Mouse (Mus musculus) neural tube, embryonic 15.5 days (tissue): ENCODE measurements at regions not wholly inside any gene's neighbourhood (a gene's known extent, or its start where the extent isn't known, plus 50 kb on each side); places are given as distances from the start of the nearest gene placed in this dataset.

Experiments
- ATAC-seq: fragments of 200-750 bp; cut with Nextera tagmentation; 2 replicates; pipeline ENCODE4 v1.8.0; 2017; ENCODE audit warnings: mild to moderate bottlenecking, moderate TSS enrichment, moderate library complexity; ENCODE audit not compliant: low FRiP score
- H3K27ac ChIP-seq: fragments of 300-500 bp; sonication (generic); replicated peaks from 2 replicates; pipeline ENCODE4 v1.5.1; 2015; ENCODE audit warnings: mild to moderate bottlenecking, inconsistent platforms
- H3K27me3 ChIP-seq: fragments of 300-500 bp; sonication (generic); replicated peaks from 2 replicates; pipeline ENCODE4 v1.6.1; 2015; ENCODE audit warnings: inconsistent platforms
- H3K36me3 ChIP-seq: fragments of 300-500 bp; sonication (generic); 2 replicates; pipeline ENCODE4 v1.6.1; 2015; ENCODE audit warnings: inconsistent platforms
- H3K4me1 ChIP-seq: fragments of 300-500 bp; sonication (generic); 2 replicates; pipeline ENCODE4 v1.6.1; 2015; ENCODE audit warnings: inconsistent platforms
- H3K4me2 ChIP-seq: fragments of 300-500 bp; sonication (generic); 2 replicates; pipeline ENCODE4 v1.6.1; 2015; ENCODE audit warnings: inconsistent platforms, mild to moderate bottlenecking, moderate library complexity
- H3K4me3 ChIP-seq: fragments of 300-500 bp; sonication (generic); replicated peaks from 2 replicates; pipeline ENCODE4 v1.5.1; 2015; ENCODE audit warnings: mild to moderate bottlenecking, inconsistent platforms
- H3K9ac ChIP-seq: fragments of 300-500 bp; sonication (generic); replicated peaks from 2 replicates; pipeline ENCODE4 v1.6.1; 2015; ENCODE audit warnings: mild to moderate bottlenecking, inconsistent platforms
- H3K9me3 ChIP-seq: fragments of 300-500 bp; sonication (generic); replicated peaks from 2 replicates; pipeline ENCODE4 v1.6.1; 2016; ENCODE audit warnings: inconsistent platforms
- WGBS: fragments of 180-500 bp; shearing (Covaris S2); methylation state at CpG from one replicate; pipeline ENCODE4 v1.1.7; 2015; ENCODE audit warnings: mixed read lengths; 5-methylcytosine and 5-hydroxymethylcytosine counted together

DNA sequence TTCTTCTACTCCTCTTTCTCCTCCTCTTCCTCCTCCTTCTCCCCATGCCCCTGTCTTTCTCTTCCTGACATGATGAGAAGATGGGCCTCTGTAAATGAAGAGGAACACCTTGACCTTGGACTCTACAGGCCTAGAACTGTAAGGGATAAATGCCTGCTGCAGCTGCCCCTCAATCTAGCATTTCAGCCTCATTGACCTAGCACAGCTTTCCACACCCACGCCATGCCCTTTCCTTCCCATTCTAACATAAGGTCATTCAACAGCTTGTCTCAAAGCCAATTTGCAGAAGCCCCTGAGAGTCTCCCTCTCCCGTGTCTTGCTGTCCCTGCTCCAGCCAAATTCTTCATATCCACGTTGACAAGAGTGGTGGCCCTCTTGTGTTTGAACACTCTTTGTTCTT, 63.8 kb upstream of the Dscam start:
- ATAC-seq, result no peak
- no peaks in the 10 kb centered on the region for H3K27me3 ChIP-seq
- H3K4me1 ChIP-seq, result no peaks in the 10 kb centered on the region
- WGBS, result 44% methylated on average over 3 of the region's 3 CpGs
- no peak overlapping the region for H3K9ac ChIP-seq
- H3K9me3 ChIP-seq, result no peaks in the 10 kb centered on the region
- H3K4me3 ChIP-seq, result no peak overlapping the region
- no peak overlapping the region for H3K4me2 ChIP-seq
- no peak overlapping the region for H3K27ac ChIP-seq
- no peaks in the 10 kb centered on the region for H3K36me3 ChIP-seq

- no peaks in the 10 kb centered on the region for H3K36me3 ChIP-seq
- no peak for ATAC-seq
- no peak overlapping the region for H3K4me2 ChIP-seq
- no peak overlapping the region for H3K4me3 ChIP-seq
- no peaks in the 10 kb centered on the region for H3K27me3 ChIP-seq
- no peaks in the 10 kb centered on the region for H3K4me1 ChIP-seq
- H3K9me3 ChIP-seq, result no peaks in the 10 kb centered on the region
- H3K9ac ChIP-seq, result no peak overlapping the region
- WGBS, result 82% methylated on average over 5 of the region's 5 CpGs
- no peak overlapping the region for H3K27ac ChIP-seq
These were observed 69.1 kb upstream of the Dscam start for GRCm38 (mm10) chr16:97239626-97240025.

GRCm38 (mm10) chr16:97240085-97240484, 69.5 kb upstream of the Dscam start:
- H3K36me3 ChIP-seq, result no peaks in the 10 kb centered on the region
- H3K4me2 ChIP-seq, result no peak overlapping the region
- no peaks in the 10 kb centered on the region for H3K27me3 ChIP-seq
- no peak overlapping the region for H3K9ac ChIP-seq
- 85% methylated on average over 7 of the region's 7 CpGs for WGBS
- no peak for ATAC-seq
- H3K27ac ChIP-seq, result no peak overlapping the region
- no peaks in the 10 kb centered on the region for H3K4me1 ChIP-seq
- no peak overlapping the region for H3K4me3 ChIP-seq
- no peaks in the 10 kb centered on the region for H3K9me3 ChIP-seq

GRCm38 (mm10) chr16:97240859-97241360, 70.4 kb upstream of the Dscam start:
- H3K27me3 ChIP-seq, result no peaks in the 10 kb centered on the region
- no peak for ATAC-seq

DNA sequence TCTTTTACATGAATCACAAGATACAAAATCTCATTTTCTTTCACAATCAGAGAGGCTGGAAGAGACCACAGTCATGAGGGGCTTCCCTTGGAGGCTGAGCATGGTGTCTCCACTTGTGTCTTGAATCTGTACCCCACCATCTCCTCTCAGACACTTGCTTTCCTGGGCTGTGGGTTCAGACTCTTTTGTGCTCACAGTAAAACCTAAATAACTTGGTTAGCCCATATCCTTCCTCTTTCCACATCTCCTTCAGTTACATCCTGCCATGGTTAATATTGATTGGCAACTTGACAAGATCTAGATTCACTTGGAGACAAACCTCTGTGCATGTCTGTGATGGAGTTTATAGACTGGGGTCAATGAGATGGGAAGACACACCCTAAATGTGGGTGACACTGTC, 71.1 kb upstream of the Dscam start:
- no peak for ATAC-seq
- no peak overlapping the region for H3K27ac ChIP-seq
- H3K4me1 ChIP-seq, result no peaks in the 10 kb centered on the region
- no peaks in the 10 kb centered on the region for H3K9me3 ChIP-seq
- no peaks in the 10 kb centered on the region for H3K36me3 ChIP-seq
- H3K9ac ChIP-seq, result no peak overlapping the region
- no peaks in the 10 kb centered on the region for H3K27me3 ChIP-seq
- no peak overlapping the region for H3K4me3 ChIP-seq
- H3K4me2 ChIP-seq, result no peak overlapping the region

More at GRCm38 (mm10) chr16:97240859-97241360, 70.4 kb upstream of the Dscam start:
- Histone ChIP-seq H3K9me3 (no peaks in the 10 kb centered on the region), H3K4me1 (no peaks in the 10 kb centered on the region), H3K4me3 (no peak overlapping the region), H3K9ac (no peak overlapping the region), H3K4me2 (no peak overlapping the region), H3K36me3 (no peaks in the 10 kb centered on the region), H3K27ac (no peak overlapping the region)
- 59% methylated on average over 8 of the region's 8 CpGs for WGBS

DNA sequence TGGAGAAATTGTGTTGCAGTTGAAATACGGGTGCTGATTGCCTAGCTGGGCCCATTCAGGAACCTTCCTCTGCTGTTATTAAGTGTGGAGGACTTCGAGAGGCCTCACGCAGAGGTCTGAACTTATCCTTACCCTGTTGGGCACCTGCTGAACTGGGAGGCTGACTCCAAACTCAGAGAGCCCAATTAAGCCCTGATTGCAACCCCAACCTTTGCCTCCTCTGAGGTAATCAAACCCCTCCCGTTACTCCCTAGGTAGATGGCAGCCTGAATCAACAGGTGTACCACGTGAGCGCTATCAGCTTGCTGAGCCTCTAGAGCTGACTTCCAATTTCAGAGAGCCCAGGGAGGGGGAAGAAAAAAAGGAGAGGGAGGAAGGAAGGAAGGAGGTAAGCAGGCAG, 79.9 kb upstream of the Dscam start:
- Histone ChIP-seq H3K4me2 (no peak overlapping the region), H3K9ac (no peak overlapping the region), H3K4me3 (no peak overlapping the region), H3K27ac (no peak overlapping the region), H3K36me3 (no peaks in the 10 kb centered on the region), H3K27me3 (no peaks in the 10 kb centered on the region), H3K9me3 (no peaks in the 10 kb centered on the region), H3K4me1 (no peaks in the 10 kb centered on the region)
- no peak for ATAC-seq
- 67% methylated on average over 6 of the region's 6 CpGs for WGBS

- Histone ChIP-seq H3K9me3 (no peaks in the 10 kb centered on the region), H3K4me3 (no peak overlapping the region), H3K27me3 (no peaks in the 10 kb centered on the region), H3K27ac (no peak overlapping the region), H3K4me1 (no peaks in the 10 kb centered on the region), H3K9ac (no peak overlapping the region), H3K36me3 (no peaks in the 10 kb centered on the region), H3K4me2 (no peak overlapping the region)
- 89% methylated on average over 1 of the region's 1 CpGs for WGBS
- ATAC-seq, result no peak
These were observed 82.0 kb upstream of the Dscam start for GRCm38 (mm10) chr16:97252551-97252950.

- ATAC-seq, result peak; percentile 50; the same call in 1 of the 2 replicates
- Histone ChIP-seq H3K4me1 (no peaks in the 10 kb centered on the region), H3K9ac (no peak overlapping the region), H3K4me3 (no peak overlapping the region), H3K36me3 (no peaks in the 10 kb centered on the region), H3K27me3 (no peaks in the 10 kb centered on the region), H3K9me3 (no peaks in the 10 kb centered on the region), H3K4me2 (no peak overlapping the region), H3K27ac (peak overlapping the region; percentile 15; the same call in 1 of the 2 replicates)
- WGBS, result 28% methylated on average over 2 of the region's 2 CpGs
These were observed 82.6 kb upstream of the Dscam start for GRCm38 (mm10) chr16:97252997-97253635.

GRCm38 (mm10) chr16:97258821-97259220, 88.3 kb upstream of the Dscam start:
- Histone ChIP-seq H3K27me3 (no peaks in the 10 kb centered on the region), H3K4me1 (peaks cover 8% of the 10 kb centered on the region), H3K36me3 (no peaks in the 10 kb centered on the region), H3K4me3 (no peak overlapping the region), H3K9me3 (no peaks in the 10 kb centered on the region), H3K27ac (no peak overlapping the region), H3K4me2 (no peak overlapping the region), H3K9ac (no peak overlapping the region)
- WGBS, result 89% methylated on average over 6 of the region's 6 CpGs
- ATAC-seq, result no peak

DNA sequence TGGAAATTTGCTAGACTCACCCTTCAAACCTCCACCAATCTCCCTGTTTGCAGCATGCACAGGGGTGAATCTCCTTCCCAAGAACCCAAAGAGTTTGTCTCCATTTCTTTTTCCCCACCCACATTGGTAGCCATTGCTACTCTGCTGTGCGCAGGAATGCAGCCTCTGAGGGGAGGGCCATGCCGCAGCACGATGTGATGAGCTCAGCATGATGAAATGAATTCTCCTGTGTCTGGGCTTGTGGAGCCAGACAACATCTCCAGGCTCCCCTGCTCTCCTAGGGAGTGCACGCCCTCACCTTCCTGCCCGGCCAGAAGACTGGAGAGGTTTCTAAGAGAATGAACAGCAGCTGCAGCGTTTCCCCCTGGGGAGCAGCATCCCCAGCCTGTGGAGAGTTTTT, 92.9 kb upstream of the Dscam start:
- Histone ChIP-seq H3K36me3 (no peaks in the 10 kb centered on the region), H3K9ac (no peak overlapping the region; the same call in 1 of the 2 replicates), H3K9me3 (no peaks in the 10 kb centered on the region), H3K27ac (peak overlapping the region; percentile 4; the same call in 1 of the 2 replicates), H3K4me2 (peak overlapping the region; percentile 30), H3K27me3 (no peaks in the 10 kb centered on the region), H3K4me3 (no peak overlapping the region), H3K4me1 (peaks cover 8% of the 10 kb centered on the region)
- WGBS, result 14% methylated on average over 6 of the region's 6 CpGs
- ATAC-seq, result no peak

GRCm38 (mm10) chr16:97270417-97271133, 86.0 kb upstream of the Bace2 start:
- no peak for ATAC-seq
- H3K4me2 ChIP-seq, result no peak overlapping the region
- WGBS, result 94% methylated on average over 7 of the region's 7 CpGs

GRCm38 (mm10) chr16:97271264-97271663, 85.3 kb upstream of the Bace2 start:
- WGBS, result 82% methylated on average over 8 of the region's 8 CpGs
- ATAC-seq, result no peak
- Histone ChIP-seq H3K9ac (no peak overlapping the region), H3K27ac (no peak overlapping the region), H3K9me3 (no peaks in the 10 kb centered on the region), H3K27me3 (no peaks in the 10 kb centered on the region), H3K4me3 (no peak overlapping the region), H3K36me3 (no peaks in the 10 kb centered on the region), H3K4me1 (peaks cover 8% of the 10 kb centered on the region), H3K4me2 (no peak overlapping the region)

More at GRCm38 (mm10) chr16:97270417-97271133, 86.0 kb upstream of the Bace2 start:
- no peak overlapping the region for H3K27ac ChIP-seq
- no peaks in the 10 kb centered on the region for H3K27me3 ChIP-seq
- H3K9ac ChIP-seq, result no peak overlapping the region
- H3K4me3 ChIP-seq, result no peak overlapping the region
- H3K36me3 ChIP-seq, result no peaks in the 10 kb centered on the region
- H3K9me3 ChIP-seq, result no peaks in the 10 kb centered on the region
- H3K4me1 ChIP-seq, result peaks cover 8% of the 10 kb centered on the region
